Mouse (Mus musculus): ENCODE measurements around the gene Hmcn1.
A peak's percentile ranks its signal among the peaks of the same experiment; 100 is the strongest.

Hmcn1 gene

DNA sequence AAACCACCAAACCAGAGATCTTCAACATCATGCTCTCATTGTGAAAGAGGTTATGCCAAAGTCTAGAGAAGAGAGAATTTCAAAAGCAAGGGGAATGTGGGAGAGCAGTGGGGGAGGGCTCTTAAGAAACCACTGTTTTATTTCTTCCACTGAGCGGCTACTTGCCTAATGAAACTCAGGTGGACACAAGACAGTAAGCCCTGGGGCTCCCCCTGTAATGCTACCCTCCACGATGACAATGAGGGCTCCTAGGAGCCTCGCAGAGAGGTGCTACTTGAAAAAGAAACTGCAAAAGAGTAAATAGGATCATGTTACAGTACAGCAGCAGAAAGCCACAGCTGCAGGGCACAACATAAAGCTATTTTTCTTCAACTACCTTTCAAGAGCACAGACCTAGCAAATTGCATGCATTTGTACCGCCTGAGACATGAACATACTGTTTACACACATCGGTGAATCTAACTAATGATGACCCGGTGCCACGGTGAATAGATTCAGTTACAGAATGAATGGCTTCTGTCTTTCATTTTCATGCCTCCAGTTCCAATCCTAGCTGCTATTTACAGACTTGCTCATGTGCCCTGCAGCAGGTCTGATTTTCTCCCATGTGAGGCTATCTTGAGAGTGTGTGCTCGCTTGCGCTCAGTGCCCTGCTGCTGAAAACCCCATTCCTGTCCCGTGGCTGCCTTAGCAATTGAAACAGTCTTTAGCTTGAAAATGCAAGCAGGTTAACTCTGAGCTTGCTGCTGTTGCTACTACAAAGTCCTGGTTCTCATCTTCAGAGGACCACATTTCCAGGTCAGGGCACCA is 1.3 kb downstream of the Hmcn1 start:
- DNase-seq: no peak

DNA sequence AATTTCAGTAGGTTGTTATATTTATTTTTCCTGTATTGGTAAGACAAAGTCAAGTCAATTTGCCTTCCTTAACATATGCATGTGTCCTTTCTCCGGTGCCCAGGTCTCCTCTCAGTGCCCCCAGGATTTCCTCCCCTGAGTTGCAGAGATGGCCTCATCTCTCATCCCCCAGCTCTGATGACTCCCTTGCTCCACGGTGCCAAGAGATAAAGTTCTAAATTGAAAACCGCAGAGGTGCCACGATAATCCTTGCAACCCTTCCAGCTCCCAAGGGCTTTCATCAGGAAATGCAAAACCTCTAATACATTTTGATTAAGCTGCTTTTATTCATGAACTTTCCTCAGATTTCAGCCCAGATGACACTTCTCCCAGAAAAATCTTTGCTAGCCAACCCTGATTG is 8.3 kb downstream of the Hmcn1 start:
- DNase-seq: no peak

- DNase-seq: no peak
Measured at GRCm38 (mm10) chr1:150984092-150984503, 9.1 kb downstream of the Hmcn1 start.

DNA sequence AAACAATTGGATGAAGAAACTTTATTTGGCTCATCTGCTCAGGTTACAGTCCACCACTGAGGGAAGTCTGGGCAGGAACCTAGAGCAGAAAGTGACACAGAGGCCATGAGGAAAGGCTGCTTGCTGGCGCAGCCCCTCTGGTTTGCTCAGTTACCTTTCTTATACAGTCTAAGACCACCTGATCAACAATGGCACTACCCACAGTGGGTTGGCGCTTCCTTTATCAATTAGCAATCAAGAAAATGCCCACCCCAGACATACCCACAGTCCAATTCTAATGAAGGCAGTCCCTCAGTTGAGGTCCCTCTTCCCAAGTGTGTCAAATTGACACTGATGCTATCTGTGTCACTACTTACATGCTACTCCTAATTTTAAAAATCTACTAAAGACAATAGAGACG is 14.6 kb downstream of the Hmcn1 start:
- no peak for DNase-seq

GRCm38 (mm10) chr1:150976263-150976662 is 17.0 kb downstream of the Hmcn1 start:
- DNase-seq: no peak

DNA sequence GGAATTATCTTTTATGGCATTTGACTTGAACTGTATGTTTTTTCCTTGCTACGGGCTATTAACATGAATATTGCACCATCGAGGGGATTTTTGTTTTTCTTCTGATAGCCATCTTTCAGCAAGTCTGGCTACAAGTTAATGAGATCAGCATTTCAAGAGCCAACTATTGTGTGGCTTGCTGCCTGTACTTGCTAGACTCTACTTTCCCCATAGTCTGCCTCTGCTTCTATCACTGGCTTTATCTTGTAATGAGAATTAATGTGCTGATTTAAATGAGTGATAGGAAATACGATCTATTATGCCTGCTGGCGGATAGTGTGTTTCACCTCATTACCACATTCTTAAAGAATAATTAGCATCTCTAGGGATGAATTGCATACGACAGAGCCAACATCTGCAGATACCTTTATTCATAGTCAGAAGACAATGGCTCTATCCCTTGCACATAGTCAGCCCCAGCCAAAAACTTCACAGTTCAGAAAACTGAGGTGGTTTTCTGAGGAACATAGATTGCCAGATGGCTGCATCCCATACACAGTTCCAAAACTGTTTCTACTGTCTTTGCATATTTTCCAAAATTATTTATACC is 33.7 kb downstream of the Hmcn1 start:
- no peak for DNase-seq

GRCm38 (mm10) chr1:150951004-150951403 is 42.2 kb downstream of the Hmcn1 start:
- DNase-seq: no peak

DNA sequence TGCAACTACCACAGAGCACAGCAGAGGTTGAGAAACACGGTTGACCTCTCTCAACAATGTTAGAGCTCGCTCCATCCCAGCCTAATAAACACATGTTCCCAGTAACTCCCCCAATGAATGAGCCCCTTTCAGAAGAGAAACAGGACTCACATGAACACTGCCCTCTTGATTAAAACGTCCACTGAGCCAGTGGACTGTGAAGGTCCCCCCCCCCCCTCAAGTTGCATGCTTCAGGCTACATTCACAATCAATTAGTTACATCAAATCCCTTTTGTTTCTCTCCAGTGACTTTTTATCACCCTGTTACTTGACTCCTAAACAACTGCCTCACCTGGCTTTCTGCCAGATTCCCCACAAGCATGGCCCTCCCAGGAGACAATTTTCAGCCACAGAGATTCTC is 43.2 kb downstream of the Hmcn1 start:
- no peak for DNase-seq

- DNase-seq: no peak
Measured at GRCm38 (mm10) chr1:150948911-150949310, 44.3 kb downstream of the Hmcn1 start.

DNA sequence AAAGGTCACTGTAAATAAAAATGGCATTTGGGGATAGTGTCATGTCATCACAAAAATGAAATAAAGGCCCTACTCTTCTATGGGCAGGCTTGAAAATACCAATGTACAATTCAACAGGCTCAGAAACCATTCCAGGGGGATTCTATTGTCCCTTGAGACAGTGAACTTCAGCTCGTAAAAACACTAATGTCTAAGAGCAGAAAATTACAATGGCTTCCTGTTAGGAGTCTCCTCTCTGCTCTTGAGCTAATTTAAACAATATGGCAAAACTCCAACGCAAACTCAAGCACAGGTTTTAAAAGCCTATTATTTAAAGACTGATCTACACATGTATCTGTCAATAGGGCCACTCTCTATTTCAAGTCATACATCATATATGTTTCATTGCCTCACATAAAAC is 49.6 kb downstream of the Hmcn1 start:
- no peak for DNase-seq

DNA sequence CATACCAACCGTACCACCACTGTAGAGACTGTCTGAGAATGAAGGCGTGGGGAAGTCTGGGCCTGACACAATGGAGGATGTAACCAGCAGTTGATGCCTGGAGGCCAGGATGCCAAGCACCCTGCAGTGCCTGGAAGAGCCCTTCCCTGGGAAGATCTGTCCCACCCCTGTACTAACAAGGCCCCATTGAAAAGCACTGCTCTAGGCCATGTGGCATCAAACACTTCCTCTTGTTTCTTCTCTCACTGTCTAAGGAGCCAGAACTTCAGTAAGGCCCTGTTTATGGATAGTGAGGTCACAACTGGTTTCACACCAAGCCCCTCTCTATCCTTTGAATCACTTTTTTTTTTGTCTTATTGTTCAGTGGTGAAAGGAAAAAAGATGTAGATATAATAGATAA is 51.1 kb downstream of the Hmcn1 start:
- DNase-seq: no peak

GRCm38 (mm10) chr1:150936821-150937220 is 56.4 kb downstream of the Hmcn1 start:
- DNase-seq: no peak

- DNase-seq: no peak
Measured at GRCm38 (mm10) chr1:150933616-150934015, 59.6 kb downstream of the Hmcn1 start.

DNA sequence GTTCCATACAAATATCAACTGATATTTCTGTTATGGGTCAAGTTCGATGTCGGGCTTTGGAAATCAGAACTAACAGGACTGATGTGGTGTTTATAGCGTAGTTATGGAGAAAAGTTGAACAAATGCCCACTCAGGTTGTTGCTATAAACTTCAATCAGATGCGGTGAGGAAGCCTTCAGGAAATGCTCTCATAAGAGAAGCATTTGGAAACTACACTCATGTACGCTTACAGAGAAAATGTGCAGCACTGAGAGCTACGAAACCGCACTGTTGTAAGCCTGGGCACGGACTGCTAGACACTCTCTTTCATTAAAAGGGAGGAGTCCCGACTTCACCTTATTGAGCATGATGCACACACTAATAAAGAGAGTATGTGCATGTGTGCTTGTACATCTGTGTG is 72.4 kb downstream of the Hmcn1 start:
- no peak for DNase-seq

- DNase-seq: peak; percentile 72
Measured at GRCm38 (mm10) chr1:150920276-150920675, 73.0 kb downstream of the Hmcn1 start.

DNA sequence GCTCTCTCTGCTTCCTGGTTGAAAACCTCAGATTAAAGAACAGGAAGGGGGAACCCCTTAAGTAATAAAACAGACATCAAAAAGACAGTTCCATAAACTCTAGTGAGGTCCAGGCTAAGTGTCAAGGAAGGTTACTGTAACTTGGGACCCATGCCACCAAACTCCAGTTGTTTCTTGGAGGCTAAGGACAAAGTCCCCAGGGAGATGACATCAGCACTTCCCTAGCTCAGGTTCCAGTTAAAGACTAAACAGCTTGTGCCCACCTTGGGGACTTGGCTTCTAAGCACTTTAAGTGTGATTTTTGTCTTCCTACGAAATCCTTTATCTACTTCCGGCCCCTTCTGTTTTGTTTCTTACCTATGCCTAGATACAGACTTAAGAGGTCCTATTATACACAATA is 78.3 kb downstream of the Hmcn1 start:
- DNase-seq: no peak

DNA sequence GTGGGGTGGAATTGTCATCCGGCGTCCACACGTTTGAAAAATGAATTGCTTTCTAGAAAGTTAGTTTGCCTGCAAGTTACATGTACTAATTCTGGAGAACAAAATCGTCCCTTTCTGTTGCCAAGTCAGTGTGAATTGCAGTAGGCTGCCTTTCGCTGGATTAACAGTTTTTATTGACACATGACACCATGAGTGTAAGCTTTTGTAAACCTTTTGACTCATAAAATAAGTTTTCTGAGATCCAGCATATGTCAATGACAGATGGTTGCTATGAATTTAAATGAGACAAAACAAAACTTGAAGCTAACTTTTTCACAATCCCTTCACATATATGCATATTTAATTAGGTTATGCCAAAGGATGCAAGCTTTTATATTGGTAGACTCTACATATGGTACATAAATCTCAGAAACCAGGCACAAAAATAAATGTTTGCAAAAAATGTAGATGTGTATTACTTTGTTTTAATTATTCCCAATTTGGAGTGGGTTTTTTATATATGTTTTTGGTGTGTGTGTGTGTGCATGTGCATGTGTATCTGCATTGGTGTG is 79.6 kb downstream of the Hmcn1 start:
- no peak for DNase-seq

- DNase-seq: peak; percentile 22
Measured at GRCm38 (mm10) chr1:150909642-150910041, 83.6 kb downstream of the Hmcn1 start.

DNA sequence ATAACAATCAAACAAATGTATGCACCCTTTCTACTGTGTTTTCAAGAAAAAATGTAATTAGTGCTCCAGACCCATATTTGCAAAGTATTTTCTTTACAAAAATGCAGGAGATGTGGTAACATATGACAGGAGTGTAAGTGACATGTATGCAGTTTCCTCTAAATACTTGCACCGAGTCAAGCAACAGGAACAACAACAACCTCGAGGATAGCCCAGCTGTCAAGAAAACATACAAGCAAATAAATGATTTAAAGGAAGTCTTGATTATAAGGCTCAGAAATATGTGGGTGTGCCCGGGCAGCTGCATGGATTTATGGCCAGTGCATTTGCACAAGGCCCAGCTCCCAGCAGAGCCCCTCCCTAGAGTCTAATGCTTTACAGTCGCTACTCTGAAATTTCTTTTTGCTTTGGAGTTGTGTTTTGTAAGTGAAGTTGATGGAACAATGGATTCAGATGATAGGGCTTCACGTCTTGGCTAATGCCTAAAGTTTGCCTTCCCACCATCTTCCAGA is 99.5 kb downstream of the Hmcn1 start:
- DNase-seq: no peak

DNA sequence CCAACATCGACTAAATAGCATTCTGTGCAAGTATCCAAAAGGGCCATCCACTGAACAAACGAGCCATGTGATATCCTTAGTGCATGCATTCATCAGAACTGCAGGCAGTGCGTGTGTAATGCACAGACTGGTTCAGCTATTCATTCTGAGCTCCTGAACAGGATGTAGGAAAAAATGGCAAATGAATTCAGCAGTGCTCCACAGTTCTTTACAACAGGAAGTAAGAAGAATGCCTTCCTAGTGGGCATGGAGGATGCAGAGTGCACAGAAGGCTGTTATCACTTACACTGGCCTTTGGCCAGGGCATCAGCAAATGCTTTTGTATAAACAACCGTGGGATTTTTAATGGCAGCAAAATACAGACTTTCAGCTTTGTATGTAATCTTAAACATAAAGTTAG is 103.2 kb downstream of the Hmcn1 start:
- DNase-seq: no peak

DNA sequence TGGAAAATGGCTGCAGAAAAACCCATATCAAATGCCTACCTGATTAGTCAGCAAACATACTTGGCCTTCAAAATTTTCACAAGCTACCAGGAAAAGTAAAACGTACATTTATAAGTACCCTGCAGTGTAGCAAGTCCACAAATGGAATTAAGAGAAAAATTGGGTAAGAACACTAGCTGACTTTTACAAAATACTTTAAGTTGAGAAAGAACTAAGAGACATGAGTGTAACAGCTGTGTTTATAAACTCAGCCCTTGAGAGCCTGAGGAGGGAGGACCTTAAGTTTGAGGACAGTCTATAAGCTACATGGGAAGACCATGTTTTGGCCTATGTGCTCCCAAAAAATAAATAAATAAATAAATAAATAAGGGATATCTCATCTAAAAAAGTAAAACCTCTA is 107.0 kb downstream of the Hmcn1 start:
- no peak for DNase-seq

DNA sequence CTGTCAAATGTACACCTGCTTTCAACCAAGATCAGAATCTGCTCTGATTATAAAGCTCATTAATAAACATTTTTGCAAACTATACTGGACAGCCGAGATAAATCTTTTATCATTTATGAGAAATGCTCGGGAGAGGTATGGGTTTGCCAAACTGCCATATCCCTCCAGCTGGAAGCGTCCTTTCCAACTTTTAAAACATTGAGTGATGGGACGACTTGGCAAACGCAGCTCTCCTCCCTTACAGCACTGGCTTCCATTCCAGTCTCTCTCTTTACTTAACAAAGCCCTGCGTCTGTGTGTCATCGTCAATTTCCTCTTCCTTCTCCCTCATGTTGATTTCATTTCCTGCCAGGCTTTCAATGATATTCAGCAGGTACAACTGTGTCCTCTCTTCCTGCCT is 114.8 kb downstream of the Hmcn1 start:
- DNase-seq: no peak

DNA sequence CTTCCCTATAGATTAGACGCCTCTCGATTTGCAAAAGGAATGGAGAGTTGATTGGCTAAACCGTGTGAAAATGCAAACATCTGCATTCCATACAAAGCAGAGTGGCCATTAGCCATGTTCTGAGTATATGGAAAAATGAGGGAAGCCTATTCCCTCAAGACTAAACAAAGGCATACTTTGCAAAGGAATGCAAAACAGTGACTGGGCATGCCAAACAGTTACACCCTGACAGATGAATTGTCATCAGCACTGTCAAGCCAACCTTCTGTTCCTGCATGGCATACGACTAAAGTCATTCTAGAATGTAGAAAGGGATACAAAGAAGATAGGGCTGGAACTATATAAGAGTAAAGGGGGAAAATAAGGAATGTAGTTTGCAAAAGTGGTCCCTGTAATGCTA is 115.3 kb downstream of the Hmcn1 start:
- peak; percentile 49 for DNase-seq

DNA sequence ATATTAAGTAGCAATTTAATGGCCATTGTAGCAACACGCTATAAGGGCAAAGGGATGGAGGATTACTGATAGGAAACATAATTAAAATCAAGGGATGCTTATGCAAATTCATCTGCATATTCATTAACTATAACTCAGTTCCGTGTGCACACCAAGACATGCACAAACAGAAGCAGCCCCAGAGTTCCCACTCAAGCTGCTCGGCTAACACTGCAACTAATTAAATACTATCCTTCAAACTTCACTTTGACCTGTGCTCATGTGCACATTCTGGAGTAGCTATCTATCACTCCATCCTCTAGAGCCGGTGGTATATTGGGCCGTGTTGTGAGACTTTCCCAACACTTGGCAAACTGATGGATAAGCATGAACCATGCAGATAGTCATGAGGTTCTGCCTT is 119.2 kb downstream of the Hmcn1 start:
- DNase-seq: no peak

Data from cerebellum, adult 9-10 months (tissue).